Mouse (Mus musculus) urinary bladder, postnatal 4 days (tissue): Measurements from ENCODE around the gene Dnajb7.
A peak's percentile ranks its signal among the peaks of the same experiment; 100 is the strongest.

Experiments
- DNase-seq, 2 experiments: peaks; one replicate each; pipeline ENCODE4 v3.0.0; 2021 to 2022; ENCODE audit warnings: low spot score in 2 of 2

The Dnajb7 gene

GRCm38 (mm10) chr15:81408199-81408598 is at the start of gene Dnajb7:
Gene Dnajb7 (minus strand): TSS chr15:81408299.
- DNase-seq, result no peak

GRCm38 (mm10) chr15:81448463-81448862 is 40.4 kb upstream of the Dnajb7 start:
- no peak for DNase-seq

- DNase-seq, result no peak
These were observed 31.1 kb upstream of the Dnajb7 start for GRCm38 (mm10) chr15:81439236-81439635.

GRCm38 (mm10) chr15:81438345-81438744 is 30.2 kb upstream of the Dnajb7 start:
- DNase-seq, result no peak

- no peak for DNase-seq
These were observed 23.1 kb upstream of the Dnajb7 start for GRCm38 (mm10) chr15:81431195-81431594.

GRCm38 (mm10) chr15:81427947-81428346 is 19.8 kb upstream of the Dnajb7 start:
- DNase-seq, result no peak

- no peak for DNase-seq
These were observed 17.2 kb upstream of the Dnajb7 start for GRCm38 (mm10) chr15:81425311-81425710.

GRCm38 (mm10) chr15:81422156-81422681 is 14.1 kb upstream of the Dnajb7 start:
- no peak for DNase-seq

- no peak for DNase-seq
These were observed 13.4 kb upstream of the Dnajb7 start for GRCm38 (mm10) chr15:81421454-81421853.

GRCm38 (mm10) chr15:81418065-81418464 is 10.0 kb upstream of the Dnajb7 start:
- no peak for DNase-seq

GRCm38 (mm10) chr15:81416763-81417310 is 8.7 kb upstream of the Dnajb7 start:
- peak; percentile 57 to 71 for DNase-seq

- DNase-seq, result no peak
These were observed 3.1 kb downstream of the Dnajb7 start for GRCm38 (mm10) chr15:81405008-81405407.

GRCm38 (mm10) chr15:81399638-81400315 is 8.3 kb downstream of the Dnajb7 start, which contains the start of the genes St13 and Xpnpep3:
Gene St13 (minus strand): TSS chr15:81400077.
Gene Xpnpep3 (plus strand): TSS chr15:81400138.
- DNase-seq, result peak; percentile 96 to 98

- DNase-seq, result no peak
These were observed 8.8 kb downstream of the Dnajb7 start for GRCm38 (mm10) chr15:81399297-81399637.

GRCm38 (mm10) chr15:81398189-81398588 is 9.9 kb downstream of the Dnajb7 start:
- no peak for DNase-seq

- no peak for DNase-seq
These were observed 13.7 kb downstream of the Dnajb7 start for GRCm38 (mm10) chr15:81394211-81394915.

- no peak for DNase-seq
These were observed 15.1 kb downstream of the Dnajb7 start for GRCm38 (mm10) chr15:81392997-81393396.

- DNase-seq, result no peak
These were observed 21.8 kb downstream of the Dnajb7 start for GRCm38 (mm10) chr15:81386327-81386726.

GRCm38 (mm10) chr15:81378845-81379244 is 29.3 kb downstream of the Dnajb7 start:
- no peak for DNase-seq

- no peak for DNase-seq
These were observed 33.5 kb downstream of the Dnajb7 start for GRCm38 (mm10) chr15:81374621-81375020.

GRCm38 (mm10) chr15:81370356-81370755 is 37.7 kb downstream of the Dnajb7 start:
- no peak for DNase-seq

- no peak for DNase-seq
These were observed 39.5 kb downstream of the Dnajb7 start for GRCm38 (mm10) chr15:81368601-81369000.

GRCm38 (mm10) chr15:81366241-81366640 is 41.9 kb downstream of the Dnajb7 start:
- no peak for DNase-seq
